Mouse (Mus musculus) regulatory T cell (primary cell): ENCODE measurements at regions not wholly inside any gene's neighbourhood (a gene's known extent, or its start where the extent isn't known, plus 50 kb on each side); places are given as distances from the start of the nearest gene placed in this dataset.

ENCODE experiments used
- in situ Hi-C: fragments of 300-600 bp; cut with MboI, MseI; formaldehyde crosslinking; loops from one replicate; pipeline ENCODE4 v1.15.1; 2025; ENCODE audit warnings: high pct_unique_total_duplicates

DNA sequence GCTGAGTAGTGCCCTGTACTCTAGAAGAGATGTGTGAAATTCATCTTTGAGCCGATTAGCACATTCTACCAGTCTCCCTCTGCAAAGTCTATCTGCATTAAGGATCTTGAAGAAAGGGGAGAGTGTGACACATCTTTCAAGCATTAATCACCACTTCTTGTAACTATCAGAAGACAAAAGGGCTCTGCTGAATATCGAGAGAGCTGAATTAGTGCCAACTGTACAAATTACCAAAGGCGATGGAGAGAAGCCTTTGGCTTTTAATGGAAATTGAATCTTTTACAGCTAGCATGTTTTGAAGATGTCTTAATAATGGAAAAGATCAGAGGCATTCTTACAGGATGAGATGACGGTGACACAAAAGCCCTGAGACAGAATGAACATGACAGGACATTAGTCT, 97.2 kb upstream of the Pam start:
- in situ Hi-C loops = no loop called here

DNA sequence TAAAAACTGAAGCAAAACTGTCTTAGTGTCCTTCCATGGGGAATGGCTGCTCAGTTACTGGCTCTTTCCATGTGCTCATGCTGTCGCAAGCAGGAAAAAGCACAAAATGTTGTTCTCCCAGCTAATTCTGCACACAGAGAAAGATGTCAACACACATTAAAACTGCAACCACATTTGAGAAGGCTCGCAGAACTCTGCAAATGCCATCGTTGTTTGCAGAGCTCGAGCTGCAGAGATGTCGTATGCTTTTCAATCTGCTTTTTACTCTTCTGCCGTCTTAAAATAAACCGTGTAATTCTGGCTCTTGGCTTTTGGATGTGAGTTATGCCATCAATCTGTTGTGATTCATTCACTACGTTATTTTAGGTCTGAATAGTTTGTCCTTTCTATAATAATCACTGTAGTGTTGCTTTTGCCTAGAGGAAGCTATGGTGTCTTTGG, 96.6 kb upstream of the Pam start:
- in situ Hi-C loops = no loop called here

DNA sequence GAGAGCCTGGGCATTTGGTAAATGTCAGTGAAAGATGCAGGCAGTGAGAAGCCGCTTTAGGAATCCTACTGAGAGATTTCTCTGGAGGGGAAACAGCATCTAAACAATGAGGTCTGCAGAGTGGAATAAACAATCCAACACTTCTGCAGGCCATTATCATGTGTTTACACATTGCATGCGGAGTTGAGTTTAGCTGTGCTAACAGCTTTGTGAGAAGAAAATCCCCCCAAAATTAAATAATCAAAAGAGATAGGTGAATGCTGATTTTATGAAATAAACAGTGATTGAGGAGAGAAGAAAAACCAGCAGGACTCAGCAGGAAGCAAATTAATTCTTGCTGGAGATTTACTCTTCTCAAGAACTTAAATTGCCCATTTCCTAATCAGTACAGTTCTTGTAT, 95.9 kb upstream of the Pam start:
- in situ Hi-C loops = no loop called here

DNA sequence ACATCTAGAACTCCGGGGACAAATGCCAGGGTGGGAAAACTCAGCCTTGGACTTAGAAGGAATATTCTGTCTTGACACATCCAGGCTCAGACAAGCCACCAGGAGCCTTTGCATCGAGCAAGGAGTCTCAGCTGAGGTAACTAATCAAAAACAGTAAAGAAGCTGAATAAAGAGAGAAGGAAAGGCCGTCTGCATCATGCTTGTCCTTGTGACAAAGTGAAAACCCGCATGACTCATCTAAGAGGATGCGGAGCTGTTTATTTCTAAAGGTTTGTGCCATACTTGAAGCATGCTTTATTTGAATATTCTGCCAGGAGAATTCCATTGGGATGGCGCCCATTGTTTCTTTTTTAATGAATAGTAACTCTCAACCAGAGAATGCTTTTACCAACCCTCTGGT, 95.3 kb upstream of the Pam start:
- in situ Hi-C loops = no loop called here

DNA sequence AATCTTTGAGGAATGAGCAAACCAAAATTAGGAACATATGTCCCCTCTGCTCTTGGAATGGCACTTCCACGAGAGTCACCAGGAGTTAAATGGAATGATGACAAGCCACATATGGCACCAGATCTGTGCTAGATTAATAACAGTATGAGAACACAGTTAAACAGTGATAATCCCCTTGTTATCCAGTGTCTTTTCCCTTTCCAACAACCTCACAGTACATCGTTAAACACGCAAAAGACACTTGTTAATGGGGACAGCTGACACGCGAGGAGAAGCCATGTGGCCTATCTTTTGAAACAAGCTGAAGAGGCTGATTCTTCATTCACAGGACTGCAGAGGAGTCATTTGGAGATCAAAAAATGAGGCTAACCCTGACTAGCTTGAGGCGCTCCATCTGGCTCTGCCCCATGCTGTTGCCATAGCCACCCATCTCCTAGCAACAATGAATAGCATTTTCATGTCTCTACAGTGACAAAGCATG, 94.6 kb upstream of the Pam start:
- in situ Hi-C loops = no loop called here

DNA sequence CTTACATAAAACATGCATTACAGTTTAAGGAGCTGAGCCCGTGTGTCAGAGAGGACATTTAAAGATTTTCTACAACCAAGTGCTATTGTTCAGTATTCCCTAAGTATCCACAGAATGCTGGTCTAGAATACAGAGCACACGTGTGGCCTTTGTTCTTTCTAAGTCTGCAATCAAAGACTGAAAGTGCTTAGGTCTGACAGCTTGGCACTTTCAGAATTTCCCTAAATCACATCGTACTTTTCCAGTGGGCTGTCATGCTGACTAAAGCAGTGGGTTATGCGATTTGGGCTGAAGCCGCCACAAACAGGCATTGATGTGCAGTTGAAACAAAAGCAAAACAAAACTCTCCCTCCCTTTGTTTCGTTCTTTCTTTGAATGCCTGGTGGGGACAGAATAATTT, 84.9 kb upstream of the Pam start:
- in situ Hi-C loops = no loop called here

DNA sequence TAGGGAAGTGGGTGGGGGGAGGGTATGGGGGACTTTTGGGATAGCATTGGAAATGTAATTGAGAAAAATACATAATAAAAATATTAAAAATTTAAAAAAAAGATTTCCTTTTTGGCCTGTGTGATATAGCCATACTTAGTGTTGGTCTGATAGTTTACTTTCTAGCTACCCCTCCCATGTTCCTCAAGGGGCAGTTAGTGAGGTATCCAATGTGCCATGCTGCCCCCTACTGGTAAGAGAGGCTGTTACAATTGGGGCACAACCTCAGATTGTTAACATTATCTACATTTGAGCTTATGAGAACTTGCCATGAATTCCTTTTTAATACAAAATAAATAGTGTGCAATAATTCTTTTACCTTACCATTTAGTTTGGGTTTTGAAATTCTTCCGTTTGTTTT, 83.6 kb upstream of the Pam start:
- in situ Hi-C loops = no loop called here

DNA sequence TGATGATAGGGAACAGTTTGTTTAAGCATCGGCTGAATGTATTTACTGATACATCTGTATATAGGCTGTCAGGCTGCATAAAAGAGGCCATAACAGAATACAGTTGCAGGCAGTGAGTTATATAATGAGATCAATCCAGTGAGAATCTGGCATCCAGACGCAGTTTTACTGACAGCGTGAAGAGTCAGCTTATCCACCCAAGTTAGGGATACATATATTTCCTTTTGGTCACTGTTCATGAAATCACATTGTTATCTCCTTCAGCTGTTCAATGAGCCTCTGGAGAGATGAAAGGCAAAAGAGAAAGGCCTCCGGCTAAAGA, 79.3 kb upstream of the Pam start:
- in situ Hi-C loops = loop anchor here (25.0 kb wide), 1 partner anchor 362 kb away; no protein-coding TSS in a partner anchor

DNA sequence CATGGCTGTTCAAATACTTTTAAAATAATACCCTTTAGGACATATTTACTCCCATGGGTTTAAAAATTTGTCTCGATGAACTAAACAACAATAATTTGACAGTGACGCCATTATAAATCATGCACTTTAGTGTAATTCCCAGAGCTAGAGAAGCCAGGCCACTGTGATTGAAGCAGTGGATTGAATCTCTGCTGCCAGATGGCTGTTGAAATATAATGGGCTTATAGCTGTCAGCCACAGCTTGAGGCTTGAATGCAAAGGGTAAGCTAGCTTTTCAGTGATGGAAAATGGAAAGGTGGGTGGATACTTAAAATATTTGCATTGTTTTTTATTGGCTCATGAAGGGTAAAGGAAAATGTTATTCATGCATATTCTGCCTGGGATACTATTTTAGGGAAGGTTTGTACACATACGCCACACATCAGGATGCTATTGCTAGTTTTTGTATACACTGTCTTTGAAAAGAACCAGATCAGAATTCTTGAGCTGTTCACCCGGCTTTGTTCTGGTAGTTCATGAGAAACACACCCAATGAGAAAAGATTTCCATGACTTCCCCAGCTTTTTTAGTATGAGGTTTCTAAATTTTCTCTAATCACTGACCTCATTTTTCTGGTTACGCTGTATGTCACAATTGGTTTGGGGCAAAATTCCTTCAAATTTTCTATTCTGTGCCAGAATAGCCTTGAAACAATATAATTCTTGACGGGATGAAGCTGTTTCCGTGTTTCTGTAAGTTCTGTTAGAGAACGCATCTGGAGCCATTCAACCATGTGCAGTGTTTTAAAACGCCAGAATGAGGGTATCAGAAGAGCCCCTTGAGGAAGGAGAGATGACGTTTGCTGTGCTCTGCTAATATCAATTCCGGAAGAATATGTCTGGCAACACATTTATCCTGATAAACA, 78.7 kb upstream of the Pam start:
- in situ Hi-C loops = loop anchor here (25.0 kb wide), 1 partner anchor 362 kb away; no protein-coding TSS in a partner anchor

DNA sequence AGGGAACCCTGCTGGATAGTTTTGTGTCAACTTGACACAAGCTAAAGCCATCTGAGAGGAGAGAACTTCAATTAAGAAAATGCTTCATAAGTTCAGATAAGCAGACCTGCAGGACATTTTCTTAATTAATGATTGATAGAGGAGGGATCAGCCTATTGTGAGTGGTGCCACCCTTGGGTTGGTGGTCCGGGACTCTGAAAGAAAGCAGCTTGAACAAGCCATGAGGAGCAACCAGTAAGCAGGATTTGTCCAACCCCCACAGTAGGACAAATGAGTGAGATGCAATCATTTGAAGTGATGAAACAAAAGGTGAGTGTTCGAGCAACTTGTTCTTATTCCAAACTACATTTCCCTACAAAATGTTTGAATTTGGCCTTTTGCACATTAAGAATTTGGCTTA, 78.0 kb upstream of the Pam start:
- in situ Hi-C loops = loop anchor here (25.0 kb wide), 1 partner anchor 361 kb away; no protein-coding TSS in a partner anchor

DNA sequence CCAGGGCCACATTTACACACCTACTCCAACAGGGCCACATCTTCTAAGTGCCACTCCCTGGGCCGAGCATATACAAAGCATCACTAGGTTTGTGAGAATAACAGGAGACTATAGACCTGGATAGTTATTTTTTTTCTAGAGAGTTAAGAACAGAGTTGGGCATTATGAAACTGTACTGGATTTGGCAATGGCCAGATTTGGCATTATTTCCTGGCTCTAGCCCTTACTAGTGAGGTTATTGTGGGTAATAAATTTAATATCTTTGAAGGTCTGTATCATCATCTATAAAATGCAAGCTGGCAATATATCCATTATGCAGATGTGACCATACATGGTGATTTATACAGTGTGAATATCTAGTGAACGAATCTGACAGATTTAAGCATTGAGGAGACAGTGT, 75.8 kb upstream of the Pam start:
- in situ Hi-C loops = loop anchor here (25.0 kb wide), 1 partner anchor 359 kb away; no protein-coding TSS in a partner anchor

DNA sequence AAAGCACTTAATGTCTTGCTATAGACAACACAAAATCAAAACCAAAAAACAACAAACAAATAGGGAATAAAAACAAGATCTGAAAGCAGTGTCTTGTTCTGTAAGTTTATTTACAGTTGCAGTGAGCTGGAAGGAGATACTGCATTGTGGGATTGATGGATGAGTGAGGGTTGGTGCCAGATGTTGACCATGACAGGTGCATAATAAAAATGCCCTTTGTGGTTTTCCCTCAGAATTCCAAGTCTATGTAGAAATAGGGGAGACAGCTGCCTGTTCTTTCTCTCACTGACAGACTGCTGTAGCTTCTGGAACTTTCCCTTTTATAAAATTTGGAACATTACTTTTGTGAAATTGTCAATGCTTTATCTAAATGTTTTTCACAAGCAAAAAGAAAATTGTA, 73.9 kb upstream of the Pam start:
- in situ Hi-C loops = loop anchor here (25.0 kb wide), 1 partner anchor 357 kb away; no protein-coding TSS in a partner anchor

DNA sequence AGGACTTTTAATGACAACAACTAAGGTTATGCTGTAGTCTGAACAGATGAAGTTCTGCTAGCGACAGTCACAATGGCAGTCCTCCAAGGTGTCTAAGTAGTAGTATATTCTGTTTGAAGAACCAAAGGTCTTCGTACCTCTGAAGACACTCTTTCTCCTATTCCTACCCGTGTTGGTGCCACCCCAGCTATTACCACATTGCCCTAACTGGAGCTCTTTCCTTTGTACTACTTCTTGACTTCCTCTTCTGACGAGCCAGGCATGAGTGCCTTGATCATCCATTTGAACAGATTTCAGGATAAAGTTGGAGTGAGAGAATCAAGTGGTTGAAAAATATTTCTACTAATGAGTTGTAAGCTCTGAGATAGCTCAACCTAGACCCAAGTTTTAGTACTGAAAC, 72.4 kb upstream of the Pam start:
- in situ Hi-C loops = loop anchor here (25.0 kb wide), 1 partner anchor 355 kb away; no protein-coding TSS in a partner anchor

DNA sequence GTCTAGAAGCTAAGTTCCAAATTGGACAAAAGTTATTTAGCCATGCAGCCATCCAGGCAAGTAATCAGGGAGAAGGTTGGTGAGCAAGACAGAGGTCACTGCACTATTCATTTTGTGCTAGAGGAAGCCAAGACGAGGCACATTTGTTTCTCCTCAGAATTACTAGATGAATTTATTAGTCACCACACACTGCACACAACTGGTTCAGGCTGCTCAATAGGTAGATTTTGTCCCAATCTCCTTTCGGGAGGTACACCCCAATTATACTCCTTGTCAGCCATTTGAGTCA, 67.1 kb upstream of the Pam start:
- in situ Hi-C loops = loop anchor here (25.0 kb wide), 1 partner anchor 350 kb away; no protein-coding TSS in a partner anchor

DNA sequence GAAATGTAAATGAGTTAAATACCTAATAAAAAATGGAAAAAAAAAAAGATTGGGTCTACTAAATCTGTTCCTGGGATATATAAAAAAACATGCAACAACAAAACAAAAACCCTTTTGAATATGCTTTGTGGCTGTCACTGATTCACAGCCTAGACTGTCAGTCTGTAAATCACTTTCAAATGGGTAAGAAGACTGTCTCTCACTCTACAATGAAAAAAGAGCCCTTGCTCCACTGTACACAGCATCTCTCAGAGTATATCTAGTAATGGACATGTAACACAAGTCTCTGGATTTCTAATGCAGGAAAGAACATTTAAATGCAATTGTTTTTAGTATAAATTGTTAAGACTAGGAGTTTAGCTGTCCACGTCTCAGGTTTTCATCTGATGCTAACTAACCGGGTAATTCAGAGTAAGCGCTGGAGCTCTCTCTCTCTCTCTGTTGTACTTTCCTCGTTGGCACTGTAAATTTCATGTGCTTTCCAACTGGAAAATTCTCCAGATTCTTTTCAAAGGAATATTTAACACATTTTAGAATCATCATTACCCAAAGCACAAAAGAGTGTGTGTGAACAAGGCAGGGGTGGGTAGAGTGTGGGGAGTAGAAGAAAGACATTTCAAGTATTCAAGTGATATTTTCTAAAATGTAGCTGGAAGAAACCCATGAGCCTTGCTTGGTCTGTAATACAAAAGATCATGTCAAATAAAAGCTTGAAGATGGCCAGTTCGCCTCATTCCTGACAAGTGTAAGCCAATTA, 66.6 kb upstream of the Pam start:
- in situ Hi-C loops = loop anchor here (25.0 kb wide), 1 partner anchor 350 kb away; no protein-coding TSS in a partner anchor

DNA sequence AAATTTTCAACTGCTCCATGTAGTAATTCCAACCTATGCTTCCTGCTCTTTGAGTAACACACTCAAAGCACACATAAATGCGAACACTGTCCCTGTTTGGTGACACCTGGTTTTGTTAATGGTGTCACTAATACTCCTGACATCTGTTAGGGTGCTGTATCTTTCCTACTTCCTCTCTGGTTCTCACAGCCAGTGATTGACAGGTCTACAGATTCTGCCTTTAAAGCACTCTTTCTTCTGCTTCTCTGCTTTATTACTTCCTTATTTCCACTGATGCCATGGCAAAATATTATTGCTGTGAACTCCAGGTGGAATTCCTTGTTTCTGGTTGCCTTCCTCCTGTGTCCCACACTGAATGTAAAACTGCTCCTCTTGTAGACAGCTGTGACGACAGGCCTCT, 63.5 kb upstream of the Pam start:
- in situ Hi-C loops = loop anchor here (25.0 kb wide), 1 partner anchor 347 kb away; no protein-coding TSS in a partner anchor

DNA sequence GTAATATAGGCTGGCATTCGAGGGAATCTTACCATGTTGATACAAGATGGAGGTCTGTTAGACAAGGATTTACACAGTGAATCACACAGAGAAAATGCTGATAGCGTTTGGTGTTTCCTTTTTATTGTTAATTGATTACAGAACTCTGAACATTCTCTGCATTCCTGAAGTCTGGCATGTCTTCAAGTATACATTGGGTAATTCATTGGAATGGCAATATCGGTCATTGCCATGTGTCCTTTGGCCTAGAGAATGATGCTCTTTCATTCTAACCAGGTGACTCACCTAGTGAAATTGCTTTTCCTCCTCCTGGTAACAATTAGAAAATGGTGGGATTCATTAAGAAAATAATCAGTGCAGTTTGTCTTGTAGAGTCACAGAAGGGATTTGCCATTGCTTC, 51.9 kb upstream of the Pam start:
- in situ Hi-C loops = no loop called here
